Mouse (Mus musculus) R1 (cell line): ENCODE measurements around the gene Hsd17b3.

Experiments used
- DNase-seq: peaks from one replicate; pipeline ENCODE4 v3.0.0-alpha.2; 2018; ENCODE audit warnings: low read depth, low spot score

Hsd17b3 gene

GRCm38 (mm10) chr13:64089130-64089529 is at the start of gene Hsd17b3:
TSS of gene Hsd17b3 (minus strand) at chr13:64089230.
- no peak for DNase-seq

GRCm38 (mm10) chr13:64129616-64130375 is 40.8 kb upstream of the Hsd17b3 start:
- peak; percentile 33 for DNase-seq

- peak; percentile 58 for DNase-seq
Measured at GRCm38 (mm10) chr13:64128858-64129615, 40.0 kb upstream of the Hsd17b3 start, which contains the start of gene Slc35d2. TSS of gene Slc35d2 (minus strand) at chr13:64129368.

- no peak for DNase-seq
Measured at GRCm38 (mm10) chr13:64126316-64126715, 37.3 kb upstream of the Hsd17b3 start.

GRCm38 (mm10) chr13:64124886-64125285 is 35.9 kb upstream of the Hsd17b3 start:
- no peak for DNase-seq

GRCm38 (mm10) chr13:64123491-64124188 is 34.6 kb upstream of the Hsd17b3 start:
- peak; percentile 15 for DNase-seq

- DNase-seq = no peak
Measured at GRCm38 (mm10) chr13:64120760-64121159, 31.7 kb upstream of the Hsd17b3 start.

GRCm38 (mm10) chr13:64117442-64117841 is 28.4 kb upstream of the Hsd17b3 start:
- DNase-seq = peak; percentile 71

- DNase-seq = no peak
Measured at GRCm38 (mm10) chr13:64110421-64110820, 21.4 kb upstream of the Hsd17b3 start.

- DNase-seq = no peak
Measured at GRCm38 (mm10) chr13:64108381-64108850, 19.4 kb upstream of the Hsd17b3 start.

GRCm38 (mm10) chr13:64107535-64107934 is 18.5 kb upstream of the Hsd17b3 start:
- no peak for DNase-seq

- DNase-seq = no peak
Measured at GRCm38 (mm10) chr13:64107105-64107504, 18.1 kb upstream of the Hsd17b3 start.

- DNase-seq = no peak
Measured at GRCm38 (mm10) chr13:64105690-64106089, 16.7 kb upstream of the Hsd17b3 start.

- peak; percentile 54 for DNase-seq
Measured at GRCm38 (mm10) chr13:64100186-64100585, 11.2 kb upstream of the Hsd17b3 start.

- DNase-seq = peak; percentile 83
Measured at GRCm38 (mm10) chr13:64098992-64099391, 10.0 kb upstream of the Hsd17b3 start.

- DNase-seq = peak; percentile 76
Measured at GRCm38 (mm10) chr13:64093341-64093740, 4.3 kb upstream of the Hsd17b3 start.

GRCm38 (mm10) chr13:64092752-64093151 is 3.7 kb upstream of the Hsd17b3 start:
- DNase-seq = no peak

GRCm38 (mm10) chr13:64092141-64092540 is 3.1 kb upstream of the Hsd17b3 start:
- DNase-seq = no peak

- DNase-seq = no peak
Measured at GRCm38 (mm10) chr13:64091006-64091405, 2.0 kb upstream of the Hsd17b3 start.

GRCm38 (mm10) chr13:64090278-64090677 is 1.2 kb upstream of the Hsd17b3 start:
- no peak for DNase-seq

GRCm38 (mm10) chr13:64088057-64088456 is 973 bp downstream of the Hsd17b3 start:
- DNase-seq = no peak

- DNase-seq = no peak
Measured at GRCm38 (mm10) chr13:64086036-64086435, 3.0 kb downstream of the Hsd17b3 start.
